Mouse (Mus musculus) layer of hippocampus, adult 9-11 months (tissue): ENCODE data around the gene Cdk18.

Source experiments
- DNase-seq: peaks from one replicate; pipeline ENCODE4 v3.0.0; 2022

The Cdk18 gene

DNA sequence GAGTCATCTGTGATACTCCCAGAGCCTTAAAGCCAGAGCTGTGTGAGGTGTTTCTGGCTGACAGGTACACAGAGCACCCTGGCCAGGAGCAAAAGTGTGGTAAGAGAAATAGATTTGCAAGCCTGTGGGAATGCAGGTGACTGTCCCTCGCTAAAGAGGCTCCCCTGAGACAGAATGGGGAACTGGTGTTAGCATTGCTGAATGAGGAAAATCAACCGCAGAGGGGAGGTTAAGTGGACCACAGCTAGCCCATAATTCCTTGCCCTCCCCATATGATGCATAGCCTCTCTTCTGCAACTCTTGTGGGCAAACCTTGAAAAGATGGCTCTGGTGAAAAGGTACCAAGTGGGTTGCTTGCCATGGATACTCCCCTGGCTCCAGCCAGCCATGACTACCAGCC is 9.9 kb upstream of the Cdk18 start:
- DNase-seq: no peak

DNA sequence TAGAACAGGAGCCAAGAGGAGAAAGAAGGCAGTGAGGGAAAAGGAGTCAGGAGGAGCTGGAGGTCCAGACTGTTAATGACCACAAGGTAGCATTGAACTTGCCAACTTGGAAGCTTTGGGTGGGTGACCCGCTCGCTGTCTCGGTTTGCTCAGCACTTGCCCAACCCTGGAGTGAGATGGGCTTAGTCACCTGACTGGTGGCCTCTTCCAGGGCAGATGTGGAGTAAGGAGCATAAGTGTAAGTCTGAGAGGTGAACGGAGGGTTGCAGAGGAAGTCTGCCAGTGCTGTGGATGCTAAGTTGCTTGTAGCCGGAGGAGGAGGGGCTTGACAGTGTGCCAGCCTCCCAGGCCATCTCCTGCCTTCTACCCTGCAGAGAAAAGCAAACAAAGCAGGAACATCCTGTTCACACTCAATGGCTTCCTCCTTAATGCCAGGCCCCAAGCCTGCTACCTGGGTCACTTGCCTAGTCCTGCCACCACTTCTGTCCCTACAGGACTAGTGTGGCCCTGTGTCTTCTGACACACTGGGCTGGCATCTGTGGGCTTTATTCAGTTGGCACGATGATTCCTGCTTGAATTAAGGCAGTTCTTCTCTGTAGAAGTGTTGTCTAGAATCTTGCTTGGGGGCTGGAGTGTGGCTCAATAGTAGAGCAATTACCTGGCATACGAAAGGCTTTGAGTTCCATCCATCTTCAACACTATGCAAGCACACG is 6.6 kb upstream of the Cdk18 start:
- no peak for DNase-seq

DNA sequence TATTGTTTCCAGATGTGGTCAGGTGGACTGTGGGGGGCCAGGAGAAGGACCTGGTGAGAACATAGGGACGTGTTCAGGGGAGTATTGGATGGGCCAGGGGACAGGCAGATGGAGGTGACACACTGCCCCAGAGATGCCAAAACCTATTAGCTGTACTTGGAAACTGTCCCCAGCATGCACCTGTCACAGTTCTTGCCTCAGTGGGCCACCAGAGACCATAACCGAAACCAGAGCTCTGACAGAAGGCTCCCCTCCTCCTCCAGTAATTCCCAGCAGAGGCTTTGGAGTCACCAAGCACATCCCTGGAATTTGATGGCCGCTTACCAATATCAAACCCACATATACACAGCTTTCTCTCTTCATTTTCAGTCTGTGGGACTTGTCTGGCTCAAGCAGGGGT is 5.4 kb upstream of the Cdk18 start:
- no peak for DNase-seq

DNA sequence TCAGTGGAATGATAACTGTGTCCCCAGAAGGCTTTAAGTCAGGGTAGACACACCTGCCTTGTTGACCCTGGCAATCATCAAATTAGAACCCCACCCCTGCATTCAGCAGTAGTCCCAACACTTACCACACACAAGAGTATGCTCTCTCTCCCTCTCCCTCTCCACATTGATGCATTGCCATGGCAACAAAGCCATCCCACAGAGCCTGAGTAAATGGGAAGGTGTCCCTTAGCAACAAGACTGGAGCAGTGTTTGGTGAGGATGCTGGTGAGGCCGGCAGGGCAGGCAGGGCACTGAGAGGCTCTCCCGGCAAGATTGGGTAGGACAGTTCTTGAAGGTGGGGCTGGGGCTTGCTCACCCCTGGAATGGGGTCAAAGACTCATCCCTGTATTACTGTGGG is 4.7 kb upstream of the Cdk18 start:
- peak; percentile 83 for DNase-seq

DNA sequence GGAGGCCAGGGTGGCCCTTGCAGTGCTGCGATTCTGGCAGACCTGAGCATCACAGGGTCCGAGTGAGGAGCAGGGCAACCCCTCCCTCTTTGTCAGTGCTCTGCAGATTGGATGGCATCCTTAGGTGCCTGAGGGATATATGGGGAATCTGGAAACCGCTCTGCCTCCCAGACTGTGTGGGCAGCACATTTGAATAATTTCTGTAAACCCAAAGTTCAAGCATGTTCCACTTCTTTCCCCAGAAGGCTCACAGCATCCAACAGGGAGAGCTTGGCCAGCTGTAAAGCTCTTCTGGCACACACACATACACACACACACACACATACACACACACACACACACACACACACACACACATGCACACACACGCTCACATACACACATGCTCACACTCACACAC is 4.2 kb upstream of the Cdk18 start:
- no peak for DNase-seq

DNA sequence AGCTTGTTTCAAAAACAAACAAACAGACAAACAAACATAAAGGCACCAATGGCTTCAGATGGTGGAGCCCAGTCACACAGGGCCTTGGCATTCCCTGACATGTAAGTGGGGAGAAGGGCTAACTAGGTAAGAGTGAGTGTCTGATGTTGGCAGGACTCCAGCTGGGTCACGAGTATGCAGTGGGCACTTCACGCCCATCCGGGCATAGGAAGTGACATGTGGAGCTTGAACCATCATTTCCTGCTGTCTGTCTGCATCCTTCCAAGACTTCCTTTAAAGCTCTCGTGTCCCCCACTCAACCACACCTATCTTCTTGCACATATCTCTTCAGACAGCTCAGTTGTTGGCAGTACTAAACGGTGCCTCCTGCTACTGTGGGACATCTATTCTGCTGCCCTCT is 3.6 kb upstream of the Cdk18 start:
- DNase-seq: no peak

DNA sequence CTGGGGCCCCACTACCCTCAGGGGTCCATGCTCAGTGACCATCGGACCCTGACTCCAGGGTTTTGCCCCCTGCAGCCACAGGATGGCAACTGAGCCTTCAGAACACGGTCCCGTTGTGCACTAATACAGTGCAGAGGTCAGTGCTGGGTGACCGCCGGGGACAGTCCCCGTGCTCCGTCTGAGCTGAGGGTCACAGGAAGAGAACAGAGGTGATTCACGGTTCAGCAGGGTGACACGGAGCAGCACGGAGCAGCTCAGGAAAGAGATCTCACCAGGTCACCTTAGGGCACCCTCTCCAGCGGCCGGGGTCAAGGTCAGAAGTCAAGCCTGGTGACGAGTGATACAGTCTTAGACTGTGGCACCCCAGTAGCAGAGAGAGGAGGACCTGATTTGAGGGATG is 2.3 kb upstream of the Cdk18 start:
- DNase-seq: no peak

DNA sequence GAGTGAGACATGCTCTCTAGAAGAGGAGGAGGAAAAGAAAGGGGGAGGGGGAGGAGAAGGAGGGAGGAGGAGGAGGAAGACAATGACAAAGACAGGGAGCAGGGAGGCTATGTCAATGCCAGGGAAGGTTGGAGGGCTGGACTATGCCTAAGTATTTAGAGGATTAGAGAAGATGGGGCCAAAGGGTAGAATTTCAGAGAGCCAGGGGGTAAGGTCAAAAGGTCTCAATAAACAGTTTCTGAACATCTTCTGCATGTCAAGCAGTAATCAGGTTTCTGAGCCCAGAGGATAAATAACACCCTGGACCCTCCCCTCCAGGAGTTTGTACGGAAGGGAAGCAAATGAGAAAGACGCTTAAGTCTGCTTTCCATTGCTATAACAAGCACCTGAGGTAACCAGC is 1.7 kb upstream of the Cdk18 start:
- no peak for DNase-seq

DNA sequence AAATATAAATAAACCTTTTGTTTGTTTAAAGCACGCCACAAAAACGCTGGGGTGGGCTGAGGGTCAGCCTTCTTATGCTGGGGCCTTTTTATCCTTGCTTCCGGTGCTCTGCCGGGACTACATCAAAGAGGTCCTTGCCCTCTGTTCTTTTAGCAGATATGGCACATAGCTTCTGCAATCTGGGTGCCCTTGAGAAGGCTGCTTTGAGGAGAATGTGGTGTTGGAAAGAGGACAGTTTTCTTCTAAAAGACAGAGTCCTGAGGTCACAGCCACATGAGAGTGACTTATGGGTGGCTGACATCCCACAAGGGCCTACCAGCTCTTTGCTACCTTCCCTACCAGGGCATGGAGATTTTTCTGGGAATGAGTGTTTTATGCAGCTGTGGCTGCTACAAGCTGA is 1.1 kb upstream of the Cdk18 start:
- DNase-seq: no peak

DNA sequence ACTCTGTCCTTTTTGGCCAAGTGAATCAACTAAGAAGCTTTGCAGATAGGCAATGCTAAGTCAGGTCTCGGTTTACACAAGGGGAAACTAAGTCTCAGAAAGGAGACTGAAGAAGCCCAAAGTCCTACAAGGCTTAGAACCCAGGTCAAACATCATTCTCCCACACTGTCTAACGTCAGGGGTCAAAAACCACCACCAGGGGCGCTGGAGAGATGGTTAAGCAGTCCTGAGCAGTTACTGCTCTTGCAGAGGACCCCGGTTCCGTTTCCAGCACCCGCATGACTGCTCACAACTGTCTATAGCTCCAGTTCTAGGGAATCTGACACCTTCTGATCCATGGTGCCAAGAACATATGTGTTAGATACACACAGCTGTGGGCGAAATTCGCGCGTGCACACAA is 687 bp upstream of the Cdk18 start:
- no peak for DNase-seq

DNA sequence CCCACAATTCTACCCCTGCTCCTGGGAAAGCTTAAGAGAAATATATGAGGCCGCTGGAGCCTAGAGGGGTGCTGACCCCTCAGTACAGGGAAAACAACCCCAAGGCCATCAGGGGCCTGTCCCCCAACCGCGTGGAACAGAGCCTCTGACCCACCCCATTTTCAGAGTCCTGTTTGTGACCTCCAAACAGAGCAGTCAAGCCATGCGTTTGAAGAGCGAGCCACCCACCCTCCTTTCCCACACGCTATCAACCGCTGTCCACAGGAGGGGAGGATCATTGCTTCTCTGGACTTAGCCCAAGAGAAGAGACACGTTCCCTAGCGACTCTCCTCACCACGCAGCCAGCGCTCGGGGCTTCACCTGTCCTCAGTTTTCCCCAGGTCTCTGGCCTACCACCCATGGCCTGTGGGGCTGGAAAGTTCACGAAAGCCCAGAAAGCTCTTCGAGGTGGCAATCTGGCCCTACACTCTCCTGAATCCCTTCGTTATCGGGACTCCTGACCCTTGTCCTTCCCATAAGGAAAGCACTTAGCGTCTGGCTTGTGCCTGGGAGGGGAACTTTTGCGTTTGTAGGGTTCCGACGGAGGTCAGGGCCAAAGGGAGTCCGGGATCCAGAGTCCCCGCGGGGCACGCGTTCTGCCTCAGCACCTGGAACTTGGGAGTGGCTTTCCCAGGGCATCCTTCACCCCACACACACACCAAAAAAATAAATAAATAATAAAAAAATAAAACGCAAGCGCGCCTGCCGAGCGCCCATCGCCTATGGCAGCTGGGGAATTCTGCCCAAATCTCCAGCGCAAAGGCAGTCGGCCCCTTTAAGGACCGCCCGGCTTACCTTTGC is 688 bp downstream of the Cdk18 start:
- no peak for DNase-seq

DNA sequence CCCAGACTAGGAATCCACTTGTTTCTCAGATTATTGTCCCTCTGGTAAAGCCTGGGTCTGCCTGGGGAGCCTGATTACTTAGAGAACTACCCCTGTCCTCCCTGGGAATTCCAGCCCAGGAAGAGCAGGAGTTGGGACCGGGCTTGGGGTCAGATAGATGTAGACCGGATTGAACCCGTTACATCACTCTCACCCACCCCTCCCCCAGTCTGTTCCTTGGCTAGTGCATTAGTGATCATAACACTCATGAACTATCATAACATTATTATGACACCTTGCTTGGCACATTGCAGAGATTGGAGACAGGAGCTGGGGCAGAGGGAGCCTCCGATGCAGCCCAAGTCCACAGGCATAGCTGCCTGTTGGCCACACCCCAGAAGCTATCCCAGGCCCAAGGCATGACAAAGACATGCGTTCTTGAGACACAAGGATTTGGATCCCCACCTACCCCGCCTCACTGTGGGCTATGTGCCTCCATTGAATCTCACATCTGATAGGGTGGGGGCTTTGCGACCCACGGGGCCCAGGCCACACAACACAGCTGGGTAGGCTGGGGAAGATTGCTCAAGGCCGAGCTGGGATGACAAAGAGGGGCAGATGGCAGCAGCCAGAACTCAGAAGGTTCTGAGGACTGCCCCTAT is 1.4 kb downstream of the Cdk18 start:
- no peak for DNase-seq

DNA sequence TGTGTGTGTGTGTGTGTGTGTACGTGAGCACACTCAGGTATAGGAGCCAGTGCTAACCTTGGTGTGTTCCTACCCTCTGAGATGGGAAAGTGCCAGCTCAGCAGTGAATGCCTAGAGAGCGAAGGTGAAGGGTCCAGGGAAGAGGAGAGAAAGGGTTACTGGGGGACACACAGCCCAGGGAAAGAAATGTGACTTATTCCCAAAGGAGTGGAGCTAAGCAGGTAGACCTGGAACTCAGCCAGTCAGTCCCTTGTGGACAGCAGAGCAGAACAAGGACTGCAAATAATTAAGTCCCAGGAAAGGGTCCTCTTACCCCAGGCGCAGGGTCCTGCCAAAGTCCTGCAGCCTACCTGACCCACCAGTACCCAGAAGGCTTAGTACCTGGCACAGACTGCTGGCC is 2.6 kb downstream of the Cdk18 start:
- DNase-seq: no peak

DNA sequence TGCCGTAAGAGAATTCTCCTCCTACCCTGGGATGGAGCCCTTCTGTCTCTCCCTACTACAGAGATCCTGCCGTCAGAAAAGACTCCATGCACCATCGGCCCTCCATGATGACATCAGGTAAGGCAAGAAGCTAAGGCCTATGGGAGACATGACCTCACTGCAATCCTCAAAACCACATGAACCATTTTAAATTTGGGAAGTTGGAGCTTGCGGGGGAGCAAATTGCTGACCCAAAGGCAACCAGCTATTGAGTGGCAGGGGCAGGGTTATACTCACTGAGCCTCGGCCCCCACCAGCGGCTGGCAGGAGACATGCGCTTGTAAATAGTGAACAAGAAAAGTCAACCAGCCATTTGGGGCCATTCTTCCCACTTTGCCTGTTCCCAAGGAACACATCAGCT is 3.9 kb downstream of the Cdk18 start:
- DNase-seq: no peak

DNA sequence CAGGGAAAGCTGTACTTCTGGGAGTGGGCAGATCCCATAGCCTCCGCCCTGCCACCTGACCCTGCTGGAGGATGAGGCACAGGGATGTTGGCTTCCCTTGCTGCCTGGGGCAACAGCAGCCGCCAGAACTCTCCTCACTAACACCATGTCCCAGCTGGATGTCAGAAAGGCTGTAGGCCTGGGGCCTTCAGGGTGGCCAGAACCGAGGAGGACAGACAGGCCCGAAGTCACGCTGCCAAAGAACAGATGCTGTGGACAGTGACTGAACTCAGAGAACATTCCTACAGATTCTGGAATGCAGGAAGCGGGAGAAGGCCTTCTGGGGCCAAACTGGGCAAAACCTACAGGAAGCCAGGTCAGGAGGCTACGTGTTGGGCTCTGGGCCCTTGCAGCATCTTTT is 11.2 kb downstream of the Cdk18 start:
- no peak for DNase-seq

DNA sequence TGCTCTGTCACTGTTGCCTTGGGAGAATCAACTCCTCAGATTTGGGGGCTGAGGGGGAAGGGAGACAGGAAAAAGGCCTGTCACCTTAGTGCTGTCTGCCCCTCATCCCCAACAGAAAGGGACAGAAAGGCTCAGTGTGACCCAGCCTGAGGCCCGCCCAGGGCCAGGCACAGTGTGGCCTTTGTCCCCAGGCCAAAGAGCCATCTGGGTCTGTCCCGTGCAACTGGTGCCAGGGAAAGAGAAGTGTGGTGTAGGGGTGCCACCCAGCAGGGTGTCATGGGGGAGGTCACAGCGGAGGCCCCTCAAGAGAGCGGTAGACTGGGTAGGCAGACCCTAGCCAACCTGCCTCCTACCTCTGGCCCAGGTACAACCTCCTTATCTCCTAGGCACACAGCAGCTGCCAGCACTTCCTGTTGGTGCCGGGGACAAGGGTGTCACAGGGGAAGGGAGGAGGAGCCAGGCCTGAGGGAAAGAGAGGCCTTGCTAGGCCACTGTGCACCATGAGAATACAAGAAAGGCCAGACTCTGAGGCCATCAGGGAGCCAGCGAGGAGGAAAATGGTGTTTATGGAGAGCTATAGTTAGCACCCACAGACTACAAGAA is 13.6 kb downstream of the Cdk18 start:
- DNase-seq: peak; percentile 78

DNA sequence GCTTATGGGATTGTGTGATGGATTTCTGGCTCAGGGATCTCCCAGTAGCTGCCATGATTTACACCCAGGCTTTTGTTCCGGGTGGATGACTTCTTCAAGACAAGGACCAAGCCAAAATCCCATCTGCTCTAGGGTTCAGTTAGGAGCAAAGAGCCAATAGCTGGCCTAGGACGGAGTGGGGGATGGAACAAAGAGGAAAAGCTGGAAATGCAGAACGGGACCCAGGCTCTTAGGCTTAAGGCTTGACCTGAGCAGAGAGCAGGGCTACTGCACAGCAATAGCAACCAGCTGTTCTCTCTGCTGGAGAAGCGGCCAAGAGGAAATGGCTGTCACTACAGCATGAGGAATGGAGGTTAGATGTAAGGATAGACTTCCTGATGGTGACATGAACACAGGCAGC is 14.2 kb downstream of the Cdk18 start:
- no peak for DNase-seq

DNA sequence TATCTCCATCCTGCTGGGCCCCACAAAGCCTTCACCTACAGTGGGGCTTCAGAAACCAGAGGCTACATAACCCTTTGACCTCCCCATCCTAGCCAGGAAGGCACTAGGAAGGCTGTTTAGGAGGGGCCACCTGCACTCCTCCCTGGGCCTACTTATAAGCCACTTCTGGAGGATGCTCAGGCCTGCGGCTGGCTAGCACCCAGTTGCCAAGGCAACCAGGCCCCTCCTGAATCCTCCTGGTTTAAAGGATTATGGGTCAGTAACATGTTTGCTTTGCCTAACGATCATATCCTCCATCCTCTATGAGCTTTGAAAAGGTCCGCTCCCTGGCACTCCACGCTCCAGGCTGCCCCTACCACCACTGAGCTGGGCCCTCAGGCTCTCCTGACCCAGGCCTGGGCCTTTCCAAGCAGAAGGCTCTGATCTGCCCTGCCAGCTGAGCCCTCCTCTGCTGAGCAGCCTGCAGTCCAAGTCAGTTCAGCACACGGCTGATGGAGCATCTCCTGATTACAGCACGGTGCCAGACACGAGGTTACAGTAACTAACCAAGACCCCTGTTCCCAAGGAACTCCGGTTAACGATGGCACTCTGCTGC is 16.0 kb downstream of the Cdk18 start:
- no peak for DNase-seq

DNA sequence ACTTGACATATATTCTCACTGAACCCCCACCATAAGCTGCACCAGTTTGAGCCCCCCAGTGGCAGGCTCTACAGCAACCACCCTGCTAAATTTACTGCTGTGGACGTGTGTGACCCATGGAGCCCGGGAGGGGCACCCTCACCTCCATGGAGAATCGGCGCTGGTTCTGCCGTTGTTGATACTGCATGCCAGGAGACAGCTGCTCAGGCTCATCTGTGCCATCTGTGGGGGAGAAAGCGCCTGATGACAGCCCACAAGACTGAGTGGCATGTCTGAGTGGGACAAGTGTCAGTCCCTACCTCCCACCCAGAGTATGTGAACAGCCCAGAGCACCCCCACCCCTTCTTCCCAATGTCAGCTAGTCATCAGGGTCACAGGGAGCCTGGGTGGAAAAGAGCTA is 17.6 kb downstream of the Cdk18 start:
- DNase-seq: peak; percentile 62

DNA sequence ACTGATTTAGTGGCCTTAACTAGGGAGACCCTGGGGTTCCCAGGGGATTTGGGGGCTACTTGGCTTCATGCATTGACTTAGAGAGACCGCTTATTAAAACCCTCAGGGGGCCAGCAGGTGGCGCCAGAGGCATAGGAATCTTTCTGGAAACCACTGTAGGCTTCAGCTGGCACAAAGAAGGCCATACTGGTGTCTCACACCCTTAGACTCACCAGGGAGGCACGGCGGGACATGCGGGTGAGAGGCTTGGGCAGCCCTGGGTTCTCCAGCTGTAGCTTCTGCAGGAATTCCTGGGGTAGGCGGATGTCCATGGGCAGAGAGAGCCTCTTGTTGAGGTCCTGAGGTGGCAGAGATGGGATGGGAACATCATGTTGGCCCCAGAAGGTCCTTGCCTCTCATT is 18.2 kb downstream of the Cdk18 start:
- DNase-seq: peak; percentile 78

DNA sequence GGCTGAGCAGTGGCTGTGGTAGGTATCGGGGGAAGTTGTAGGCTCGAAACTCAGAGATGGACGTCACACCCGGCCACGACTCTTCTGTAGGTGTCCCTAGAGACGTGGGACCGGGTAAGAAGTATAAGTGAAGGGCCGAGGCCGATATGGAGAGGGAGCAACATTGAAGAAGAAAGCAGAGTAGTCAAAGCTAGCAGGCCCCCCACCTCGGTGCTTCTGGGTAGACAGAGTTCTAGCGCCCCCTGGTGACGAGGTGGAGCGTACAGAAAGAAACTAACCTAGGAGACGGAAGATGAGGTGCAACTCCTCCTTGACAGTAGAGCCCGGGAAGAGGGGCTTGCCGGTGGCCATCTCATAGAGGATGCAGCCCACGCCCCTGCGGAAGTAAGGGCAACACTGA is 22.9 kb downstream of the Cdk18 start:
- no peak for DNase-seq

DNA sequence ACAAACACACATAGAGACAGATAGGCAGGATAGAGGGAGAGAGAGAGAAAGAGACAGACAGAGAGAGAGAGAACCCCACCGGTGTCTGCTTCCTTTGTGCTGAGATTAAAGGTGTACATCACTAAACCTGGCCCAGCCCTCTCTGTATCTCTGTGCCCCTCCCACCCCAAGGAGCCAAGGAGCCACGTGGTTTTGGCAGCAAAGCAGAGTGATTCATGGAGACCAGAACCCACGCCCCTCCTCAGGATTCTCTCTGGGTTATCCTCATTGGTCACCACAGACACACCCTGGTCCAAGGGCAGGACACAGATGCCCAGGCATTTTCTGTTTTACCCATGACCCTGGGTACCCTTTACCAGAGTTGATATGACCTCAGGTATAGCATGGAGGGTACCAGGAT is 26.4 kb downstream of the Cdk18 start:
- no peak for DNase-seq

DNA sequence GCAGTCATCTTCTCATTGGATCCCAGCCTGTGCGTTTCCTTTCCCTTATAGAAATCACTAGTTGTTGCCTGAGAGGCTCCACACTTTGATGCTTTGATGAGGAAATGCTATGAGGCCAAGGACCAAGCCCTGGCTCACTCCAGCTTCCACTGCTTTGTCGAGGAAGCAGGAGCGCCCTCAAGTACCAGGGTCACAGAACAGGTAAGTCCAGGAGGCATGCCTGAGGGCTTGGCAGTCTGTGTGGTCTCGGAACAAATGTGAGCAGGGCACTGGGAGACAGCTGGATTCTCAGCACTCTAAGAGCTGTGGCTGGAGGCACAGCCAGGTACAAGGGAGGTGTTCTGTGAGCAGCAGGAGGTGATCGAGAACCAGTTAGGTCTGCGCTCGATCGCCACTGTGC is 27.1 kb downstream of the Cdk18 start:
- no peak for DNase-seq
